Mouse (Mus musculus): ENCODE results near the gene Lysmd3. TPM values are rescaled to one million over a fixed set of nuclear protein-coding genes. Genes with fewer than 3 reads are reported as not detected.
"Not testable (repeated sequence)": the region's sequence is repeated elsewhere in the genome, so short reads cannot be mapped to it uniquely, and the experiment has no call there.

Lysmd3 gene
- 33.5 and 33.6 TPM in 2 replicates for polyA plus RNA-seq (2014; fragmentation: Nextera tagmentation; extraction: Ambion mirVana)

GRCm38 (mm10) chr13:81657351-81658052, at the start of gene Lysmd3:
Lysmd3 (plus strand) TSS chr13:81657663.
- H3K27ac ChIP-seq (ENCODE audit: low read depth, low read length) = peak within 1 kb of the TSS; percentile 89
- H3K27me3 ChIP-seq (ENCODE audit: control insufficient read depth, insufficient read depth, low read length) = no peaks in the 10 kb centered on the region
- peak within 1 kb of the TSS; percentile 83 for H3K4me3 ChIP-seq (ENCODE audit: low read depth, low read length)
- H3K4me2 ChIP-seq (replicated peaks; ENCODE audit: low read depth, low read length) = peak within 1 kb of the TSS; percentile 60
- H3K36me3 ChIP-seq (ENCODE audit: control insufficient read depth, insufficient read depth, low read length) = no peaks in the 10 kb centered on the region
- ATAC-seq (ENCODE audit: low FRiP score) (peak; percentile 97), DNase-seq (ENCODE audit: low spot score) (peak; percentile 98)
- H3K4me1 ChIP-seq (replicated peaks; ENCODE audit: control insufficient read depth, insufficient read depth, low read length) = no peaks in the 10 kb centered on the region
- peak within 1 kb of the TSS; percentile 81 for H3K9ac ChIP-seq (ENCODE audit: low read depth, low read length)
- no peaks in the 10 kb centered on the region for H3K9me3 ChIP-seq (ENCODE audit: control insufficient read depth, low read length)
- WGBS = under 1% methylated on average over 62 of the region's 73 CpGs

- WGBS = 94% methylated on average over 4 of the region's 4 CpGs
- H3K4me3 ChIP-seq (ENCODE audit: low read depth, low read length) = no peak overlapping the region
- H3K27ac ChIP-seq (ENCODE audit: low read depth, low read length) = no peak overlapping the region
- no peak overlapping the region for H3K9ac ChIP-seq (ENCODE audit: low read depth, low read length)
- H3K4me1 ChIP-seq (replicated peaks; ENCODE audit: control insufficient read depth, insufficient read depth, low read length) = no peaks in the 10 kb centered on the region
- no peaks in the 10 kb centered on the region for H3K9me3 ChIP-seq (ENCODE audit: control insufficient read depth, low read length)
- H3K27me3 ChIP-seq (ENCODE audit: control insufficient read depth, insufficient read depth, low read length) = no peaks in the 10 kb centered on the region
- H3K36me3 ChIP-seq (ENCODE audit: control insufficient read depth, insufficient read depth, low read length) = peaks cover 5% of the 10 kb centered on the region
- DNase-seq (ENCODE audit: low spot score) (no peak), ATAC-seq (ENCODE audit: low FRiP score) (no peak)
- H3K4me2 ChIP-seq (replicated peaks; ENCODE audit: low read depth, low read length) = no peak overlapping the region
Observed at GRCm38 (mm10) chr13:81610349-81610748, 47.1 kb upstream of the Lysmd3 start.

GRCm38 (mm10) chr13:81627861-81628260, 29.6 kb upstream of the Lysmd3 start:
- not testable (repeated sequence) for H3K4me3 ChIP-seq (ENCODE audit: low read depth, low read length); DNase-seq (ENCODE audit: low spot score); H3K9me3 ChIP-seq (ENCODE audit: control insufficient read depth, low read length); H3K27me3 ChIP-seq (ENCODE audit: control insufficient read depth, insufficient read depth, low read length); ATAC-seq (ENCODE audit: low FRiP score); H3K36me3 ChIP-seq (ENCODE audit: control insufficient read depth, insufficient read depth, low read length); H3K27ac ChIP-seq (ENCODE audit: low read depth, low read length); H3K9ac ChIP-seq (ENCODE audit: low read depth, low read length); H3K4me2 ChIP-seq (replicated peaks; ENCODE audit: low read depth, low read length); H3K4me1 ChIP-seq (replicated peaks; ENCODE audit: control insufficient read depth, insufficient read depth, low read length)
- 45% methylated on average over 1 of the region's 1 CpGs for WGBS

GRCm38 (mm10) chr13:81628631-81629190, 28.8 kb upstream of the Lysmd3 start:
- no peak overlapping the region for H3K27ac ChIP-seq (ENCODE audit: low read depth, low read length)
- 34% methylated on average over 2 of the region's 2 CpGs for WGBS
- no peaks in the 10 kb centered on the region for H3K9me3 ChIP-seq (ENCODE audit: control insufficient read depth, low read length)
- 0 out of 2 replicates have a peak, but pooled peaks cover 3% of the 10 kb centered on the region for H3K4me1 ChIP-seq (replicated peaks; ENCODE audit: control insufficient read depth, insufficient read depth, low read length)
- ATAC-seq (ENCODE audit: low FRiP score) (no peak), DNase-seq (ENCODE audit: low spot score) (no peak)
- no peaks in the 10 kb centered on the region for H3K36me3 ChIP-seq (ENCODE audit: control insufficient read depth, insufficient read depth, low read length)
- H3K27me3 ChIP-seq (ENCODE audit: control insufficient read depth, insufficient read depth, low read length) = no peaks in the 10 kb centered on the region
- no peak overlapping the region for H3K4me2 ChIP-seq (replicated peaks; ENCODE audit: low read depth, low read length)
- no peak overlapping the region for H3K9ac ChIP-seq (ENCODE audit: low read depth, low read length)
- H3K4me3 ChIP-seq (ENCODE audit: low read depth, low read length) = no peak overlapping the region

- H3K27ac ChIP-seq (ENCODE audit: low read depth, low read length) = 0 out of 2 replicates have a peak overlapping the region, but pooled peaks have one; percentile 17
- peak overlapping the region; percentile 17 for H3K4me2 ChIP-seq (replicated peaks; ENCODE audit: low read depth, low read length)
Observed at GRCm38 (mm10) chr13:81629395-81629794, 28.1 kb upstream of the Lysmd3 start.

GRCm38 (mm10) chr13:81630566-81630965, 26.9 kb upstream of the Lysmd3 start:
- ATAC-seq (ENCODE audit: low FRiP score) = no peak
- 19% methylated on average over 5 of the region's 5 CpGs for WGBS
- H3K27me3 ChIP-seq (ENCODE audit: control insufficient read depth, insufficient read depth, low read length) = no peaks in the 10 kb centered on the region
- DNase-seq (ENCODE audit: low spot score) = no peak
- 0 out of 2 replicates have a peak overlapping the region, but pooled peaks have one; percentile 36 for H3K27ac ChIP-seq (ENCODE audit: low read depth, low read length)
- H3K36me3 ChIP-seq (ENCODE audit: control insufficient read depth, insufficient read depth, low read length) = no peaks in the 10 kb centered on the region
- peak overlapping the region; percentile 26 for H3K4me3 ChIP-seq (ENCODE audit: low read depth, low read length)
- peak overlapping the region; percentile 17 for H3K4me2 ChIP-seq (replicated peaks; ENCODE audit: low read depth, low read length)
- no peaks in the 10 kb centered on the region for H3K9me3 ChIP-seq (ENCODE audit: control insufficient read depth, low read length)
- 0 out of 2 replicates have a peak, but pooled peaks cover 3% of the 10 kb centered on the region for H3K4me1 ChIP-seq (replicated peaks; ENCODE audit: control insufficient read depth, insufficient read depth, low read length)
- 0 out of 2 replicates have a peak overlapping the region, but pooled peaks have one; percentile 11 for H3K9ac ChIP-seq (ENCODE audit: low read depth, low read length)

More at GRCm38 (mm10) chr13:81629395-81629794, 28.1 kb upstream of the Lysmd3 start:
- WGBS = 33% methylated on average over 3 of the region's 3 CpGs
- Histone ChIP-seq H3K9ac (ENCODE audit: low read depth, low read length) (no peak overlapping the region), H3K9me3 (ENCODE audit: control insufficient read depth, low read length) (no peaks in the 10 kb centered on the region), H3K27me3 (ENCODE audit: control insufficient read depth, insufficient read depth, low read length) (no peaks in the 10 kb centered on the region), H3K4me3 (ENCODE audit: low read depth, low read length) (no peak overlapping the region), H3K4me1 (replicated peaks; ENCODE audit: control insufficient read depth, insufficient read depth, low read length) (0 out of 2 replicates have a peak, but pooled peaks cover 3% of the 10 kb centered on the region), H3K36me3 (ENCODE audit: control insufficient read depth, insufficient read depth, low read length) (no peaks in the 10 kb centered on the region)
- ATAC-seq (ENCODE audit: low FRiP score) (peak; percentile 67), DNase-seq (ENCODE audit: low spot score) (peak; percentile 68)

- peak within 1 kb of the TSS; percentile 86 for H3K9ac ChIP-seq (ENCODE audit: low read depth, low read length)
- DNase-seq (ENCODE audit: low spot score) = peak; percentile 95
- H3K9me3 ChIP-seq (ENCODE audit: control insufficient read depth, low read length) = no peaks in the 10 kb centered on the region
- under 1% methylated on average over 42 of the region's 42 CpGs for whole genome bisulfite sequencing
- peak within 1 kb of the TSS; percentile 80 for H3K4me3 ChIP-seq (ENCODE audit: low read depth, low read length)
- peak within 1 kb of the TSS; percentile 68 for H3K4me2 ChIP-seq (replicated peaks; ENCODE audit: low read depth, low read length)
- peak within 1 kb of the TSS; percentile 59 for H3K27ac ChIP-seq (ENCODE audit: low read depth, low read length)
- H3K36me3 ChIP-seq (ENCODE audit: control insufficient read depth, insufficient read depth, low read length) = no peaks in the 10 kb centered on the region
- 0 out of 2 replicates have a peak, but pooled peaks cover 3% of the 10 kb centered on the region for H3K4me1 ChIP-seq (replicated peaks; ENCODE audit: control insufficient read depth, insufficient read depth, low read length)
- peak; percentile 97 for ATAC-seq (ENCODE audit: low FRiP score)
- H3K27me3 ChIP-seq (ENCODE audit: control insufficient read depth, insufficient read depth, low read length) = no peaks in the 10 kb centered on the region
Observed at GRCm38 (mm10) chr13:81632720-81633415, 24.6 kb upstream of the Lysmd3 start, which contains the start of gene Adgrv1. Adgrv1 (minus strand) TSS chr13:81633154.

- WGBS = 14% methylated on average over 4 of the region's 4 CpGs
- Histone ChIP-seq H3K4me3 (ENCODE audit: low read depth, low read length) (no peak overlapping the region), H3K27ac (ENCODE audit: low read depth, low read length) (no peak overlapping the region), H3K36me3 (ENCODE audit: control insufficient read depth, insufficient read depth, low read length) (no peaks in the 10 kb centered on the region), H3K9ac (ENCODE audit: low read depth, low read length) (no peak overlapping the region), H3K4me1 (replicated peaks; ENCODE audit: control insufficient read depth, insufficient read depth, low read length) (no peaks in the 10 kb centered on the region; the same call in 1 of the 2 replicates), H3K27me3 (ENCODE audit: control insufficient read depth, insufficient read depth, low read length) (no peaks in the 10 kb centered on the region), H3K9me3 (ENCODE audit: control insufficient read depth, low read length) (no peaks in the 10 kb centered on the region), H3K4me2 (replicated peaks; ENCODE audit: low read depth, low read length) (no peak overlapping the region)
- DNase-seq (ENCODE audit: low spot score) (peak; percentile 65), ATAC-seq (ENCODE audit: low FRiP score) (peak; percentile 71)
Observed at GRCm38 (mm10) chr13:81639624-81640023, 17.8 kb upstream of the Lysmd3 start.

Measured in hindbrain, embryonic 11.5 days (tissue).